Mouse (Mus musculus): ENCODE data around the gene Prss57. TPM values are rescaled to one million over a fixed set of nuclear protein-coding genes. Genes with fewer than 3 reads are reported as not detected.
A peak's percentile ranks its signal among the peaks of the same experiment; 100 is the strongest.

The Prss57 gene
- polyA plus RNA-seq, 1 experiment from 2014 or later, result 0.04 TPM

DNA sequence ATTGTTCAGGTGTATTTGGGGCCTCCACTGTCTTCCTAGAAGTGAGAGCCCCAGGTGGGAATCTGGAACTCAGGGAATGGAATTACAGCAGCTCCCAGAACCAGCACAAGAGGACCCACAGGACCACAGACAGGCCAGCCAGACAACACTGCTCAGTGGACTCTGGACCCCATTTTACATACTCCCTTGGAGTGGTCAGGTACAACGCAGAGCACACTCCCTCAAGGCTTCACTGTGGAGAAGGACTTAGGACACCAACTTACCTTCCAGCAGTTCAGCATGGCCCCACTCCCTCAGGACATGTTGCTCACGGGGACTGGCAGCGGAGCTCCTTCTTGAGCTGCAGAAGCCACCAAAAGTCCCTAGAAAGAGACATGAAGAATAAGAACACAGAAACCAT lies 45.4 kb downstream of the Prss57 start:
- 79% methylated on average over 3 of the region's 3 CpGs for WGBS
- ATAC-seq (replicated peaks; ENCODE audit: low FRiP score, low read depth), result no peak
- Histone ChIP-seq H3K4me2 (ENCODE audit: low read length) (peak overlapping the region; percentile 78), H3K4me3 (replicated peaks; ENCODE audit: low read depth, low read length) (no peak overlapping the region), H3K9ac (ENCODE audit: low read depth, low read length) (no peak overlapping the region), H3K9me3 (replicated peaks; ENCODE audit: low read length) (no peaks in the 10 kb centered on the region), H3K27ac (no peak overlapping the region), H3K36me3 (ENCODE audit: insufficient read depth, low read length) (peaks cover 37% of the 10 kb centered on the region), H3K27me3 (ENCODE audit: insufficient read depth, low read length) (no peaks in the 10 kb centered on the region), H3K4me1 (replicated peaks; ENCODE audit: insufficient read depth, low read length) (0 out of 2 replicates have a peak, but pooled peaks cover 5% of the 10 kb centered on the region)
- no peak for DNase-seq (ENCODE audit: low spot score)
- TF ChIP-seq CTCF (IDR thresholded peaks at IDR 0.05; ENCODE audit: low read depth), result no peak

DNA sequence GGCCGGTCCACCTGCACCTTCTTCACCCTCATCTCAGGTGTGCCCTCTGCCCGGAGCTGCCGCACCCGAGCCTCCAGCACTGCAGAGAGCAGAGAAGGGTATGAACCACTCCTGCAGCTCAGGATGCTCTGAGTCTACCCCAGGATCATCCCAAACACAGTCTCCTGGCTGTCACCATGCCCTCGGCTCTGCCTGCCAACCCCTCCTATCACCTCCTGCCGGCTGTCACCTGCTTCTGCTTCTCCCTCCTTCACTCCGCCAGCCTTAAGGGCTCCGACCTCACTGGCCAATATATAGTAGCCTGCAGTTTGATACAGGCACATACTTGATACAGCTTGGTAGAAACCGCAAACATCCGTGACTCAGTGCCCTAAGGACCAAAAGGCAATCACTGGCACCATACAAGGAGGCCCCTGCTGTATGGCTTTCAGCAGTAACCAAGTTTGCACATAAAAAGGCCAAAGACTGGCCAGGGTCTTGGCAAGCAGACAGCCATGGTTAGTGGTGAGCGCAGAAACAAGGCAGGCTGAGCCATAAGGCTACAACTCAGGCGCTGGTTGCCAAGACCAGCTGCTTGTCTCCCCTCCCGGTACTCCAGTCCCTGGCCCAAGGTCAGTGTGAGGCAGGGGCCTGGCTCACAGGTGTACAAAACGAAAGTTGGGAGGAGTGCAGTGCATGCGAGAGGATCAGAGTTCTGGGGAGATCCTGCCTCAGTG lies 47.0 kb downstream of the Prss57 start:
- TF ChIP-seq CTCF (IDR thresholded peaks at IDR 0.05; ENCODE audit: low read depth), result no peak
- H3K36me3 ChIP-seq (ENCODE audit: insufficient read depth, low read length), result peaks cover 53% of the 10 kb centered on the region

DNA sequence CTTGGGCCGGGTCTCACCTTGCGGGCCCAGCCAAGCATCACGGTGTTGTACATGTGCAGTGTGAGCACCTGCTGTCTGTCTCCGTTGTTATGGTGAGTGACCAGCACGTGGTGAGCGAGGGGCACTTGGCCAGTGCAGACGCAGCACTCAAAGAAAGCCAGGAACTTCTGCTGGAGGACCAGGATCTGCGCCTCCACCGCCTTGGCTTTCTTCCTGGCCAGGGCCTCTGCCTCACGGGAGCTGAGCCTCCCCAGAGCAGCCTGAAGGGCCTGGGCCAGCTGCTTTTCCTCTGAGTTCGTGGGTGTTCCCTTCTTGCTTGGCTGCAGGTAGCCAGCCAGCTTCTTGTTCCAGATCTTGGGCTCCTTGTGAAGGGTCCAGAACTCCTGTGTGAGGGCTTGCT lies 47.6 kb downstream of the Prss57 start:
- Histone ChIP-seq H3K4me1 (replicated peaks; ENCODE audit: insufficient read depth, low read length) (0 out of 2 replicates have a peak, but pooled peaks cover 5% of the 10 kb centered on the region), H3K9ac (ENCODE audit: low read depth, low read length) (no peak overlapping the region), H3K27me3 (ENCODE audit: insufficient read depth, low read length) (no peaks in the 10 kb centered on the region), H3K27ac (no peak overlapping the region), H3K4me2 (ENCODE audit: low read length) (no peak overlapping the region), H3K9me3 (replicated peaks; ENCODE audit: low read length) (0 out of 2 replicates have a peak, but pooled peaks cover 6% of the 10 kb centered on the region), H3K4me3 (replicated peaks; ENCODE audit: low read depth, low read length) (no peak overlapping the region), H3K36me3 (ENCODE audit: insufficient read depth, low read length) (peaks cover 59% of the 10 kb centered on the region)
- ATAC-seq (replicated peaks; ENCODE audit: low FRiP score, low read depth) (no peak), DNase-seq (ENCODE audit: low spot score) (no peak)
- no peak for TF ChIP-seq CTCF (IDR thresholded peaks at IDR 0.05; ENCODE audit: low read depth)
- 91% methylated on average over 11 of the region's 11 CpGs for WGBS

More for the DNA sequence above, 47.0 kb downstream of the Prss57 start:
- 91% methylated on average over 15 of the region's 15 CpGs for WGBS
- H3K4me2 ChIP-seq (ENCODE audit: low read length), result no peak overlapping the region
- no peaks in the 10 kb centered on the region for H3K27me3 ChIP-seq (ENCODE audit: insufficient read depth, low read length)
- 0 out of 2 replicates have a peak, but pooled peaks cover 5% of the 10 kb centered on the region for H3K4me1 ChIP-seq (replicated peaks; ENCODE audit: insufficient read depth, low read length)
- no peak for ATAC-seq (replicated peaks; ENCODE audit: low FRiP score, low read depth)
- H3K4me3 ChIP-seq (replicated peaks; ENCODE audit: low read depth, low read length), result no peak overlapping the region
- no peak for DNase-seq (ENCODE audit: low spot score)
- H3K27ac ChIP-seq, result no peak overlapping the region
- H3K9me3 ChIP-seq (replicated peaks; ENCODE audit: low read length), result 0 out of 2 replicates have a peak, but pooled peaks cover 5% of the 10 kb centered on the region
- no peak overlapping the region for H3K9ac ChIP-seq (ENCODE audit: low read depth, low read length)

DNA sequence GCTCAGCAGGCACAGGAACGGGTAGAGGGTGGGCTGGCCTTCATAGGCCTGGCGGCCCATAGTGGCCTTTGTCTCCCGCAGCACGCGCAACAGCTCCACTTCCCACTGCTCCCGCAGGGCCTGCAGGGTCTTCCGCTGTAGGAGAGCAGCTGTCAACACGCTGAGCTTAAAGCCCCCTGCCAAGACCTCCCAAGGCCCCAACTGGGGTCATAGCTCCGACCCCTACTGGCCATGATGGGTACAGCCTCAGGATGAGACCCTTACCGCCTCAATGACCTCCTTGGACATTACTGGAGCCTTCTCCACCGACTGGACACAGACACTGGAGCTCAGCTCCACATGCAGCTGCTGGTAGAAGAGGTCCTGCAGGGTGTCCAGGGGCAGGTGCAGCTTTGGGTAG lies 49.9 kb downstream of the Prss57 start:
- no peak for ATAC-seq (replicated peaks; ENCODE audit: low FRiP score, low read depth)
- 80% methylated on average over 11 of the region's 11 CpGs for WGBS
- TF ChIP-seq CTCF (IDR thresholded peaks at IDR 0.05; ENCODE audit: low read depth), result peak; percentile 6; the same call in 1 of the 2 replicates

DNA sequence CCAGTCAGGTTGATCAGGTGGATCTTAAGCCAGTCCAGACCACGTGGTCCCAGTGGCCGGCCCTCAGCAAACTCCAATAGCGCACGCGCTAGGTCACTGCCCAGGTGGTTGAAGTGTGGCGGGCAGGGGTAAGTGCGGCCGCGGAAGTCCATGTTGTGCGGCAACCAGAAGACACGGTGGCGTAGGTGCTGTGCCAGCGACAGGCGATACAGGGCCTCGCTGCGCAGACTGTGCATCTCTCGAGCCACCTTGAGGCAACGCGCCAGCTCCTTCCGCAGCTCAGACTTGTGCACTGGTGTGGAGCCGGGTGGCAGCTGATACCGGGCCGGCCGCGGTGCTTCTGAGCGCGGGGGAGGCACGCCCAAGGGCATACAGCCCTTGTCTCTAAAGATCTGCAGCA lies 51.5 kb downstream of the Prss57 start:
- Histone ChIP-seq H3K4me1 (replicated peaks; ENCODE audit: insufficient read depth, low read length) (no peaks in the 10 kb centered on the region), H3K4me3 (replicated peaks; ENCODE audit: low read depth, low read length) (no peak overlapping the region), H3K9ac (ENCODE audit: low read depth, low read length) (no peak overlapping the region), H3K36me3 (ENCODE audit: insufficient read depth, low read length) (peaks cover 81% of the 10 kb centered on the region), H3K9me3 (replicated peaks; ENCODE audit: low read length) (0 out of 2 replicates have a peak, but pooled peaks cover 6% of the 10 kb centered on the region), H3K4me2 (ENCODE audit: low read length) (no peak overlapping the region), H3K27me3 (ENCODE audit: insufficient read depth, low read length) (no peaks in the 10 kb centered on the region), H3K27ac (no peak overlapping the region)
- DNase-seq (ENCODE audit: low spot score) (no peak), ATAC-seq (replicated peaks; ENCODE audit: low FRiP score, low read depth) (no peak)
- 97% methylated on average over 28 of the region's 28 CpGs for WGBS
- TF ChIP-seq CTCF (IDR thresholded peaks at IDR 0.05; ENCODE audit: low read depth), result no peak

More for the DNA sequence above, 49.9 kb downstream of the Prss57 start:
- Histone ChIP-seq H3K4me3 (replicated peaks; ENCODE audit: low read depth, low read length) (no peak overlapping the region), H3K9me3 (replicated peaks; ENCODE audit: low read length) (0 out of 2 replicates have a peak, but pooled peaks cover 6% of the 10 kb centered on the region), H3K4me2 (ENCODE audit: low read length) (no peak overlapping the region), H3K9ac (ENCODE audit: low read depth, low read length) (no peak overlapping the region), H3K4me1 (replicated peaks; ENCODE audit: insufficient read depth, low read length) (0 out of 2 replicates have a peak, but pooled peaks cover 2% of the 10 kb centered on the region), H3K27ac (no peak overlapping the region), H3K36me3 (ENCODE audit: insufficient read depth, low read length) (peaks cover 82% of the 10 kb centered on the region), H3K27me3 (ENCODE audit: insufficient read depth, low read length) (no peaks in the 10 kb centered on the region)
- no peak for DNase-seq (ENCODE audit: low spot score)

DNA sequence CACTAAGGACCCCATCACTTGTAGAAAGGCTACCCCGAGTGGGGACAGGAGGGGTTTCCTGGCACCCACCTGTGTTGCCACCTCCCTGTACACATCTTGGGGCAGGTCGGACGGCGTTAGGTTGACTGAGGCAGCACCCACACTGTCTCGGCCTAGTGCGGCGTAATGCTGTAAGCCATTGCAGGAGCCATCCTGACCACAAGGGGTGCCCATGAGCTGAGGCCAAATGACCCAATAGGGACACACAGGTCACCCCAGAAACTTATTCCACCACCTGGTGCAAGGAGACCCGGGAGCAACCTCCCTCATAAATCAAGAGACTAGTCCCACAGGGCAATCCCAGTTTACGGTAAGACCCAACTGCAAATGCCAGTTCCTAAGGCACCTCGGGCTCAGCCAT lies 52.5 kb downstream of the Prss57 start:
- H3K4me2 ChIP-seq (ENCODE audit: low read length), result no peak overlapping the region
- no peak for ATAC-seq (replicated peaks; ENCODE audit: low FRiP score, low read depth)
- no peak overlapping the region for H3K27ac ChIP-seq
- no peak overlapping the region for H3K4me3 ChIP-seq (replicated peaks; ENCODE audit: low read depth, low read length)
- H3K4me1 ChIP-seq (replicated peaks; ENCODE audit: insufficient read depth, low read length), result no peaks in the 10 kb centered on the region
- peaks cover 77% of the 10 kb centered on the region for H3K36me3 ChIP-seq (ENCODE audit: insufficient read depth, low read length)
- no peak overlapping the region for H3K9ac ChIP-seq (ENCODE audit: low read depth, low read length)
- 92% methylated on average over 10 of the region's 10 CpGs for WGBS
- TF ChIP-seq CTCF (IDR thresholded peaks at IDR 0.05; ENCODE audit: low read depth), result peak; percentile 39; the same call in 1 of the 2 replicates
- no peak for DNase-seq (ENCODE audit: low spot score)
- no peaks in the 10 kb centered on the region for H3K27me3 ChIP-seq (ENCODE audit: insufficient read depth, low read length)
- H3K9me3 ChIP-seq (replicated peaks; ENCODE audit: low read length), result 0 out of 2 replicates have a peak, but pooled peaks cover 6% of the 10 kb centered on the region
